Mouse (Mus musculus) forebrain, embryonic 12.5 days (tissue): ENCODE results near the gene Spaca7. TPM values are rescaled to one million over a fixed set of nuclear protein-coding genes. Genes with fewer than 3 reads are reported as not detected.
"Not testable (repeated sequence)": the region's sequence is repeated elsewhere in the genome, so short reads cannot be mapped to it uniquely, and the experiment has no call there.

Experiments used
- ATAC-seq: fragments of 200-750 bp; cut with Nextera tagmentation; 2 replicates; pipeline ENCODE4 v1.8.0; 2017; ENCODE audit warnings: moderate TSS enrichment; ENCODE audit not compliant: low FRiP score
- H3K27ac ChIP-seq: fragments of 300-500 bp; sonication (generic); 2 replicates; pipeline ENCODE4 v1.5.1; 2016; ENCODE audit warnings: mild to moderate bottlenecking
- H3K27me3 ChIP-seq: fragments of 300-500 bp; sonication (generic); 2 replicates; pipeline ENCODE4 v1.6.1; 2016; ENCODE audit warnings: mild to moderate bottlenecking
- H3K36me3 ChIP-seq: fragments of 300-500 bp; sonication (generic); replicated peaks from 2 replicates; pipeline ENCODE4 v1.6.1; 2016; ENCODE audit warnings: mild to moderate bottlenecking
- H3K4me1 ChIP-seq: fragments of 300-500 bp; sonication (generic); 2 replicates; pipeline ENCODE4 v1.6.1; 2016
- H3K4me2 ChIP-seq: fragments of 300-500 bp; sonication (generic); 2 replicates; pipeline ENCODE4 v1.6.1; 2016; ENCODE audit warnings: mild to moderate bottlenecking, moderate library complexity
- H3K4me3 ChIP-seq: fragments of 300-500 bp; sonication (generic); replicated peaks from 2 replicates; pipeline ENCODE4 v1.5.1; 2016; ENCODE audit warnings: mild to moderate bottlenecking
- H3K9ac ChIP-seq: fragments of 300-500 bp; sonication (generic); 2 replicates; pipeline ENCODE4 v1.6.1; 2016; ENCODE audit warnings: mild to moderate bottlenecking
- H3K9me3 ChIP-seq: fragments of 300-500 bp; sonication (generic); 2 replicates; pipeline ENCODE4 v1.6.1; 2016
- WGBS: fragments of 180-500 bp; shearing (Covaris S2); methylation state at CpG from one replicate; pipeline ENCODE4 v1.1.7; 2016; 5-methylcytosine and 5-hydroxymethylcytosine counted together
- polyA plus RNA-seq: library from polyadenylated mRNA; unstranded; fragments of >200 nt; fragmentation: Nextera tagmentation; extraction: Ambion mirVana; gene quantifications from 2 replicates; pipeline ENCODE4 v1.2.1, GENCODE M21; 2016

Gene Spaca7
- polyA plus RNA-seq, 1 experiment from 2014 or later = not detected

- H3K9ac ChIP-seq, H3K4me1 ChIP-seq, H3K27ac ChIP-seq, ATAC-seq, H3K9me3 ChIP-seq, H3K27me3 ChIP-seq, H3K4me3 ChIP-seq, H3K4me2 ChIP-seq: not testable (repeated sequence)
- peaks cover 65% of the 10 kb centered on the region for H3K36me3 ChIP-seq
- WGBS = 92% methylated on average over 3 of the region's 3 CpGs
These were observed 44.5 kb downstream of the Spaca7 start for GRCm38 (mm10) chr8:12617369-12617768.

- ATAC-seq = no peak
- H3K27ac ChIP-seq = no peak overlapping the region
- peaks cover 82% of the 10 kb centered on the region for H3K36me3 ChIP-seq
- H3K9me3 ChIP-seq = no peaks in the 10 kb centered on the region
- H3K27me3 ChIP-seq = no peaks in the 10 kb centered on the region
- no peak overlapping the region for H3K4me3 ChIP-seq
- no peak overlapping the region for H3K9ac ChIP-seq
- WGBS = 92% methylated on average over 18 of the region's 18 CpGs
- H3K4me2 ChIP-seq = no peak overlapping the region
- no peaks in the 10 kb centered on the region for H3K4me1 ChIP-seq
These were observed 48.9 kb downstream of the Spaca7 start for GRCm38 (mm10) chr8:12621550-12622222.

- H3K4me3 ChIP-seq = no peak overlapping the region
- peaks cover 88% of the 10 kb centered on the region for H3K36me3 ChIP-seq
- peak overlapping the region; percentile 2; the same call in 1 of the 2 replicates for H3K27ac ChIP-seq
- WGBS = 88% methylated on average over 5 of the region's 5 CpGs
- no peaks in the 10 kb centered on the region for H3K27me3 ChIP-seq
- no peak overlapping the region for H3K9ac ChIP-seq
- no peaks in the 10 kb centered on the region for H3K9me3 ChIP-seq
- H3K4me2 ChIP-seq = no peak overlapping the region
- no peak for ATAC-seq
- no peaks in the 10 kb centered on the region for H3K4me1 ChIP-seq
These were observed 53.1 kb downstream of the Spaca7 start for GRCm38 (mm10) chr8:12625890-12626289.

- H3K4me2 ChIP-seq = no peak overlapping the region
These were observed 56.2 kb downstream of the Spaca7 start for GRCm38 (mm10) chr8:12629079-12629478.

GRCm38 (mm10) chr8:12635366-12635765 is 62.5 kb downstream of the Spaca7 start:
- Histone ChIP-seq H3K4me1 (no peaks in the 10 kb centered on the region), H3K4me2 (no peak overlapping the region), H3K9ac (no peak overlapping the region), H3K27ac (no peak overlapping the region), H3K4me3 (no peak overlapping the region), H3K27me3 (no peaks in the 10 kb centered on the region), H3K36me3 (peaks cover 81% of the 10 kb centered on the region), H3K9me3 (no peaks in the 10 kb centered on the region)
- ATAC-seq = no peak
- WGBS = 88% methylated on average over 2 of the region's 2 CpGs

More at GRCm38 (mm10) chr8:12629079-12629478, 56.2 kb downstream of the Spaca7 start:
- Histone ChIP-seq H3K4me3 (no peak overlapping the region), H3K27me3 (no peaks in the 10 kb centered on the region), H3K4me1 (no peaks in the 10 kb centered on the region), H3K36me3 (peaks cover 77% of the 10 kb centered on the region), H3K9ac (no peak overlapping the region), H3K9me3 (no peaks in the 10 kb centered on the region), H3K27ac (no peak overlapping the region)
- ATAC-seq = peak; percentile 58; the same call in 1 of the 2 replicates
- 34% methylated on average over 3 of the region's 3 CpGs for WGBS

- no peak for ATAC-seq
- H3K4me3 ChIP-seq = no peak overlapping the region
- no peak overlapping the region for H3K4me2 ChIP-seq
- no peak overlapping the region for H3K27ac ChIP-seq
- H3K4me1 ChIP-seq = no peaks in the 10 kb centered on the region
- H3K9me3 ChIP-seq = no peaks in the 10 kb centered on the region
- H3K27me3 ChIP-seq = no peaks in the 10 kb centered on the region
- WGBS = 93% methylated on average over 11 of the region's 11 CpGs
- peaks cover 76% of the 10 kb centered on the region for H3K36me3 ChIP-seq
- H3K9ac ChIP-seq = no peak overlapping the region
These were observed 65.6 kb downstream of the Spaca7 start for GRCm38 (mm10) chr8:12638446-12638845.

DNA sequence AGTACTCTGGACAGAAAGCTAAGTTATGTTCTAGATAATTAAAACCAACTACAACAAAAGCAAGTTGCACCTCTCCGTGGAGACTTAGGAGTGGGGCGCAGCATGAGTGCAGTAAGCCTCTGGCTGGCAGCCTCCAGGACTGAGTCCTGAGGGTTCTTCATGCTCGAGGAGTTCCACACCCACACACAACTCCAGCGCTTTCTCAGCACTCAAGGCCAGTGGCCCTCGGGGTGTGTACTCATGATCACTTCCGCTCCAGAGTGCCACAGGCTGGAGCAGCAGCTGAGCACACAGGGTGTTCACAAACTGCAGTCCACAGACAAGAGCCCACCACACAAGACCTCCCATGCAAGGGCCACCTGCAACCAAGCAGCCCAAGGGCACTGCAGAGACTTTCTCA is 68.7 kb downstream of the Spaca7 start:
- no peak overlapping the region for H3K27ac ChIP-seq
- WGBS = 95% methylated on average over 6 of the region's 6 CpGs
- H3K4me1 ChIP-seq = no peaks in the 10 kb centered on the region
- no peak overlapping the region for H3K9ac ChIP-seq
- H3K36me3 ChIP-seq = peaks cover 69% of the 10 kb centered on the region
- H3K27me3 ChIP-seq = no peaks in the 10 kb centered on the region
- no peak for ATAC-seq
- H3K4me2 ChIP-seq = no peak overlapping the region
- H3K4me3 ChIP-seq = no peak overlapping the region
- H3K9me3 ChIP-seq = no peaks in the 10 kb centered on the region

DNA sequence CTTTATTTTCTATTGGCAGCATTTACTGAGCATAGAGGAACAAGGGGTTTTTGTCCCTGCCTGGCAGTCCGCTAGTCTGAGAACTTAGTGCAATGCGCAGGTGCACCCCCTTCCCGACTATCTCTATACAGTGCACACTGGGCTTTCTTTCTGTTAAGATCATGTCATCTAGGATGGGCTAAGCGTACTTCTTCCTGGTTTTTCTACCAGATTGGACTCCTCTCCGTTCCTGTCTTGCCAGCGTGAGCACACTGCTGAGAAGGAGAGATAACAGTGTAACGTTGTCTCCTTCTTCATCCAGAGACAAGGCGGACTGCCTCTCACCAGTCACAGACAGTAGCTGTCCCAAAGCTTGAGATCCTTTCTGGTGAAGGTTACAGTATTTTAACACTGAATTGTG is 71.5 kb downstream of the Spaca7 start:
- Histone ChIP-seq H3K4me3 (no peak overlapping the region), H3K27ac (no peak overlapping the region), H3K4me2 (no peak overlapping the region), H3K27me3 (no peaks in the 10 kb centered on the region), H3K9ac (no peak overlapping the region), H3K36me3 (peaks cover 71% of the 10 kb centered on the region), H3K4me1 (no peaks in the 10 kb centered on the region), H3K9me3 (no peaks in the 10 kb centered on the region)
- 91% methylated on average over 8 of the region's 8 CpGs for WGBS
- no peak for ATAC-seq

DNA sequence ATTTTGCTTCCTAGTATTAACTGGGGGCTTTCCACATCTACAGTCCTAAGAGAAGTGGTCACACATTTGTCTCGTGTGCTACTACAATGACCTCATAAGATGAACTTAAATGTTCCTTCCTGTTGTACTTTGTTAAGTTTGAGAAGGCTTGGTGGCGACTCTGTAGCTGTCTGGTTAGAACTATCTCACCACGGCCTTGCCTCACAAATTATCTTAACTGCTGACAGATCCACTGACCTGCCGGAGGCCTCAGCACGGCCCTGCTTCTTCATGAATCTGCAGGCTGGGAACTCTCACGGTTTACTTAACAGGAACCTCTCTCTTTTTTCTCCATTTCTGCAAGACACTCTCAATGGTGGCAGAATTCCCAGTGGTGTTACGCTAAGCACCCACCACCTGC is 72.1 kb downstream of the Spaca7 start:
- 89% methylated on average over 7 of the region's 7 CpGs for WGBS
- no peak for ATAC-seq
- no peaks in the 10 kb centered on the region for H3K27me3 ChIP-seq

DNA sequence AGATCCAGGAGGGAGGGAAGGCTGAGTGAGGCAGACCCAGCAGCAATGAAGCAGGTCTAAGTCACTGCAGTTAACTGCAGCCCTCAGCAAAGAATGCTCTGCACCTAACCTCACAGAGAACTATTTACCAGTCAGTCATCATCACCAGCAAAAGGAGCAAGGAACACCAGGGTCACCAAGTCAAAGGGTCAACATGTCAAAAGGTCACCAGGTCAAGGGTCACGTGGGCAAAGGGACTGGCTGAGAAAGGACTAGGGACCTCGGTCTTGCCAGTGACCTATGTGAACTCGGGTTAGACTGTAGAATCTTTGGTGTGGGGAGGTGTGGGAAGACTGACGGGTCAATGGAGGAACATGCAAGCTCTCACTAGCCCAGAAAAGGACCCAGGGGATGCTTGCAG is 73.7 kb downstream of the Spaca7 start:
- WGBS = 72% methylated on average over 4 of the region's 4 CpGs
- Histone ChIP-seq H3K4me3 (no peak overlapping the region), H3K4me1 (no peaks in the 10 kb centered on the region), H3K27me3 (no peaks in the 10 kb centered on the region), H3K27ac (no peak overlapping the region), H3K9me3 (no peaks in the 10 kb centered on the region), H3K9ac (no peak overlapping the region), H3K36me3 (peaks cover 70% of the 10 kb centered on the region), H3K4me2 (no peak overlapping the region)
- ATAC-seq = no peak

More for the DNA sequence above, 72.1 kb downstream of the Spaca7 start:
- Histone ChIP-seq H3K4me2 (no peak overlapping the region), H3K27ac (no peak overlapping the region), H3K9ac (no peak overlapping the region), H3K4me1 (no peaks in the 10 kb centered on the region), H3K4me3 (no peak overlapping the region), H3K9me3 (no peaks in the 10 kb centered on the region), H3K36me3 (peaks cover 71% of the 10 kb centered on the region)

GRCm38 (mm10) chr8:12648951-12649350 is 76.1 kb downstream of the Spaca7 start:
- no peak overlapping the region for H3K4me2 ChIP-seq
- peaks cover 88% of the 10 kb centered on the region for H3K36me3 ChIP-seq
- H3K27ac ChIP-seq = no peak overlapping the region
- no peak overlapping the region for H3K4me3 ChIP-seq
- H3K27me3 ChIP-seq = no peaks in the 10 kb centered on the region
- 87% methylated on average over 4 of the region's 4 CpGs for WGBS
- no peaks in the 10 kb centered on the region for H3K4me1 ChIP-seq
- ATAC-seq = no peak
- H3K9me3 ChIP-seq = no peaks in the 10 kb centered on the region
- H3K9ac ChIP-seq = no peak overlapping the region
